Mouse (Mus musculus) liver, embryonic 11.5 days (tissue): ENCODE results near the gene Cyp4v3. TPM values are rescaled to one million over a fixed set of nuclear protein-coding genes. Genes with fewer than 3 reads are reported as not detected.

Experiments used
- ATAC-seq: fragments of 200-750 bp; cut with Nextera tagmentation; replicated peaks from 2 replicates; pipeline ENCODE4 v1.8.0; 2017; ENCODE audit warnings: moderate number of reproducible peaks, mild to moderate bottlenecking, moderate TSS enrichment, moderate library complexity; ENCODE audit not compliant: low FRiP score
- DNase-seq: peaks from one replicate; pipeline ENCODE4 v3.0.0-alpha.2; 2017; ENCODE audit warnings: low spot score
- H3K27ac ChIP-seq: fragments of 300-500 bp; sonication (generic); 2 replicates; pipeline ENCODE4 v1.5.1; 2014; ENCODE audit warnings: mild to moderate bottlenecking, low read depth, low read length, control low read depth
- H3K27me3 ChIP-seq: fragments of 300-500 bp; sonication (generic); replicated peaks from 2 replicates; pipeline ENCODE4 v1.6.1; 2014; ENCODE audit warnings: low read length, mixed read lengths; ENCODE audit not compliant: control insufficient read depth, insufficient read depth
- H3K36me3 ChIP-seq: fragments of 300-500 bp; sonication (generic); 2 replicates; pipeline ENCODE4 v1.6.1; 2014; ENCODE audit warnings: mild to moderate bottlenecking, low read length, moderate library complexity, mixed read lengths; ENCODE audit not compliant: control insufficient read depth, insufficient read depth
- H3K4me1 ChIP-seq: fragments of 300-500 bp; sonication (generic); replicated peaks from 2 replicates; pipeline ENCODE4 v1.6.1; 2014; ENCODE audit warnings: low read length, mixed read lengths; ENCODE audit not compliant: control insufficient read depth, insufficient read depth
- H3K4me2 ChIP-seq: fragments of 300-500 bp; sonication (generic); 2 replicates; pipeline ENCODE4 v1.6.1; 2014; ENCODE audit warnings: mild to moderate bottlenecking, control low read depth, moderate library complexity
- H3K4me3 ChIP-seq: fragments of 300-500 bp; sonication (generic); 2 replicates; pipeline ENCODE4 v1.5.1; 2014; ENCODE audit warnings: low read depth, low read length, control low read depth
- H3K9ac ChIP-seq: fragments of 300-500 bp; sonication (generic); 2 replicates; pipeline ENCODE4 v1.6.1; 2014; ENCODE audit warnings: low read depth, low read length, control low read depth
- H3K9me3 ChIP-seq: fragments of 300-500 bp; sonication (generic); 2 replicates; pipeline ENCODE4 v1.6.1; 2016; ENCODE audit warnings: low read length, inconsistent platforms, mixed read lengths; ENCODE audit not compliant: control insufficient read depth
- WGBS: fragments of 180-500 bp; shearing (Covaris S2); extraction: QIAGEN DNeasy Blood & Tissue Kit; methylation state at CpG from one replicate; pipeline ENCODE4 v1.1.7; 2014; 5-methylcytosine and 5-hydroxymethylcytosine counted together
- polyA plus RNA-seq: library from polyadenylated mRNA; unstranded; fragments of >200 nt; fragmentation: Nextera tagmentation; extraction: Ambion mirVana; gene quantifications from 2 replicates; pipeline ENCODE4 v1.2.1, GENCODE M21; 2014

Cyp4v3 gene
- polyA plus RNA-seq, 1 experiment from 2014 or later: 1.9 TPM

- Histone ChIP-seq H3K4me1 (no peaks in the 10 kb centered on the region), H3K4me3 (no peak overlapping the region), H3K9ac (no peak overlapping the region), H3K27me3 (0 out of 2 replicates have a peak, but pooled peaks cover 3% of the 10 kb centered on the region), H3K36me3 (no peaks in the 10 kb centered on the region), H3K9me3 (no peaks in the 10 kb centered on the region), H3K4me2 (no peak overlapping the region), H3K27ac (no peak overlapping the region)
- ATAC-seq (no peak), DNase-seq (no peak)
- WGBS: 76% methylated on average over 6 of the region's 6 CpGs
These were observed 26.1 kb upstream of the Cyp4v3 start for GRCm38 (mm10) chr8:45359091-45359605.

GRCm38 (mm10) chr8:45358132-45358918 lies 25.3 kb upstream of the Cyp4v3 start:
- H3K36me3 ChIP-seq: no peaks in the 10 kb centered on the region
- peak overlapping the region; percentile 63 for H3K9ac ChIP-seq
- ATAC-seq (peak; percentile 47), DNase-seq (peak; percentile 49)
- H3K9me3 ChIP-seq: no peaks in the 10 kb centered on the region
- H3K4me3 ChIP-seq: peak overlapping the region; percentile 56
- H3K27me3 ChIP-seq: 0 out of 2 replicates have a peak, but pooled peaks cover 3% of the 10 kb centered on the region
- H3K4me2 ChIP-seq: peak overlapping the region; percentile 67
- H3K27ac ChIP-seq: no peak overlapping the region
- 7% methylated on average over 47 of the region's 49 CpGs for WGBS
- H3K4me1 ChIP-seq: no peaks in the 10 kb centered on the region

GRCm38 (mm10) chr8:45355809-45356208 lies 22.8 kb upstream of the Cyp4v3 start:
- 81% methylated on average over 6 of the region's 6 CpGs for WGBS
- Histone ChIP-seq H3K9ac (no peak overlapping the region), H3K27me3 (0 out of 2 replicates have a peak, but pooled peaks cover 3% of the 10 kb centered on the region), H3K36me3 (no peaks in the 10 kb centered on the region), H3K4me1 (no peaks in the 10 kb centered on the region), H3K9me3 (no peaks in the 10 kb centered on the region), H3K4me2 (no peak overlapping the region), H3K4me3 (no peak overlapping the region), H3K27ac (no peak overlapping the region)
- ATAC-seq (no peak), DNase-seq (no peak)

- Histone ChIP-seq H3K36me3 (no peaks in the 10 kb centered on the region), H3K4me3 (no peak overlapping the region), H3K9ac (no peak overlapping the region), H3K4me1 (no peaks in the 10 kb centered on the region), H3K27ac (no peak overlapping the region), H3K27me3 (no peaks in the 10 kb centered on the region), H3K4me2 (no peak overlapping the region), H3K9me3 (no peaks in the 10 kb centered on the region)
- ATAC-seq (no peak), DNase-seq (peak; percentile 55)
- 18% methylated on average over 6 of the region's 6 CpGs for WGBS
These were observed 12.0 kb upstream of the Cyp4v3 start for GRCm38 (mm10) chr8:45345031-45345430.

- Histone ChIP-seq H3K4me3 (no peak overlapping the region), H3K36me3 (no peaks in the 10 kb centered on the region), H3K4me1 (no peaks in the 10 kb centered on the region), H3K27ac (no peak overlapping the region), H3K9me3 (no peaks in the 10 kb centered on the region), H3K4me2 (no peak overlapping the region), H3K9ac (no peak overlapping the region), H3K27me3 (no peaks in the 10 kb centered on the region)
- 87% methylated on average over 8 of the region's 8 CpGs for WGBS
- DNase-seq: no peak
- ATAC-seq: no peak
These were observed 11.3 kb upstream of the Cyp4v3 start for GRCm38 (mm10) chr8:45344298-45344697.

- Histone ChIP-seq H3K9ac (no peak overlapping the region), H3K27me3 (no peaks in the 10 kb centered on the region), H3K36me3 (no peaks in the 10 kb centered on the region), H3K9me3 (no peaks in the 10 kb centered on the region), H3K4me3 (no peak overlapping the region), H3K27ac (peak overlapping the region; percentile 53; the same call in 1 of the 2 replicates), H3K4me2 (no peak overlapping the region), H3K4me1 (no peaks in the 10 kb centered on the region)
- WGBS: 78% methylated on average over 12 of the region's 12 CpGs
- no peak for DNase-seq
- ATAC-seq: 0 out of 2 replicates have a peak, but pooled peaks have one; percentile 41
These were observed 8.9 kb upstream of the Cyp4v3 start for GRCm38 (mm10) chr8:45341630-45342628.

GRCm38 (mm10) chr8:45333493-45333892 lies 477 bp upstream of the Cyp4v3 start:
- H3K4me3 ChIP-seq: peak overlapping the region; percentile 63
- DNase-seq (no peak), ATAC-seq (peak; percentile 47; the same call in 1 of the 2 replicates)
- H3K4me1 ChIP-seq: peaks cover 2% of the 10 kb centered on the region; the same call in 1 of the 2 replicates
- H3K9me3 ChIP-seq: no peaks in the 10 kb centered on the region
- peak overlapping the region; percentile 48 for H3K9ac ChIP-seq
- no peaks in the 10 kb centered on the region for H3K27me3 ChIP-seq
- 7% methylated on average over 8 of the region's 8 CpGs for WGBS
- H3K27ac ChIP-seq: no peak overlapping the region
- no peaks in the 10 kb centered on the region for H3K36me3 ChIP-seq
- H3K4me2 ChIP-seq: peak overlapping the region; percentile 85

GRCm38 (mm10) chr8:45330856-45331255 lies 2.2 kb downstream of the Cyp4v3 start:
- no peak for ATAC-seq
- 52% methylated on average over 3 of the region's 3 CpGs for WGBS

More at GRCm38 (mm10) chr8:45330856-45331255, 2.2 kb downstream of the Cyp4v3 start:
- H3K9ac ChIP-seq: no peak overlapping the region
- no peaks in the 10 kb centered on the region for H3K9me3 ChIP-seq
- H3K36me3 ChIP-seq: no peaks in the 10 kb centered on the region
- H3K27ac ChIP-seq: no peak overlapping the region
- H3K4me2 ChIP-seq: no peak overlapping the region
- no peaks in the 10 kb centered on the region for H3K27me3 ChIP-seq
- H3K4me3 ChIP-seq: no peak overlapping the region
- DNase-seq: no peak
- peaks cover 2% of the 10 kb centered on the region; the same call in 1 of the 2 replicates for H3K4me1 ChIP-seq
